Mouse (Mus musculus): ENCODE measurements around the gene Cylc1. TPM values are rescaled to one million over a fixed set of nuclear protein-coding genes. Genes with fewer than 3 reads are reported as not detected.

Cylc1 gene
- not detected in 2 replicates for polyA plus RNA-seq (2012; rRNA removed)

DNA sequence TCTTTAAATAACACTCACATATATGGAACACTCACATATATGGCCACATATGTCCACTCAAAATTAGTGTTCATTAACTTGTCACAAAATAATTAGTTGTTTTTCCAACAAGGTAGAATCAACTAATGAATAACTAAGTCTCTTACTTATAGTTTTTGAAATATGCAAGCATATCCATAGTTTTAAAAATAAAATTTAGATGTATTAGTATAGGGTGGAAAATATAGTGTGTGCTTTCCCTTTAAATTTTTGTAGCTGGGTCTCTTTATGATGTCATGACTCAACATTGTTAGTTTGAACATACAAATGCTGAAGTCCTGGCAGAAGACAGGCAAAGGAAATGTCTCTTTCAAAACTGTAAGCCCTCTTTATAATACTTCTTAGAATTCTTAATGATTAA is at the start of gene Cylc1:
Cylc1 (plus strand) TSS at position 301 of the 400 bp plus-strand sequence.

DNA sequence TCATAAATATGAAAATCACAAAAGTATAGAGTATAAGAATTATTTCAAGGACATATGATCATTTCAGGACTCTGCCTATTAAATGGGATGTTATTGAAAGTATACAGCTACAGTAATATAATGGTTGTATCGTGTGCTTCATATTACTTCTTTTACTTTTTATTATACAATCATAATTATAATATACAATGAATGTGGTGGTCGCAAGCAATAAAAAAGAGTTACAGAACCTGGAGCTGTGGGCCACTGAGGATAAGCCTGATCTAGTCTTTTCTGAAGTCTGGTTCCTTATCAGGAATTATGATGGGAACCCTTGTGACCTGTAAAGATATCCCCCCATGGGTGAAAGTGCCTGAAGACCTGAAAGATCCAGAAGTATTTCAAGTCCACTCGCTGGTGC is 57.8 kb downstream of the Cylc1 start, which contains the start of gene Gm10112:
Gm10112 (plus strand) TSS at position 301 of the 400 bp plus-strand sequence.

Other genes starting within 250 kb of the Cylc1 start
- gene Gm10112, start 57.9 kb downstream of the Cylc1 start, polyA plus RNA-seq (2012; rRNA removed): not detected in 2 replicates